Comparison of ENCODE assay signal across 8 mouse cellular contexts in genomic region chr4:144892937-144893272, GRCm38 (mm10). TPM values are rescaled to one million over a fixed set of nuclear protein-coding genes. Genes with fewer than 3 reads are reported as not detected.
A peak's percentile ranks its signal among the peaks of the same experiment; 100 is the strongest.
DNase-seq lines count a peak whose midpoint lies in the region; ATAC-seq and TF ChIP-seq lines count a peak whose summit lies in the region.

No protein-coding gene starts in this region.

- no peak for ATAC-seq in hindbrain, embryonic 15.5 days (ENCODE audit: low FRiP score, low read depth)
- no peak for ATAC-seq in midbrain, embryonic 12.5 days (ENCODE audit: low FRiP score, low read depth)
- ATAC-seq in frontal cortex, adult (ENCODE audit: low TSS enrichment), result no peak

- H3K9ac ChIP-seq in hindbrain, embryonic 15.5 days, result peak overlapping the region; percentile 45
- no peak overlapping the region; the same call in 1 of the 2 replicates for H3K9ac ChIP-seq in midbrain, embryonic 12.5 days (replicated peaks)

- no peaks in the 10 kb centered on the region for H3K36me3 ChIP-seq in kidney, adult 2 months (ENCODE audit: control insufficient read depth, insufficient read depth, low read length)
- no peaks in the 10 kb centered on the region for H3K36me3 ChIP-seq in hindbrain, embryonic 15.5 days
- no peaks in the 10 kb centered on the region for H3K36me3 ChIP-seq in midbrain, embryonic 12.5 days

- peaks cover 38% of the 10 kb centered on the region for H3K4me1 ChIP-seq in kidney, adult 2 months (ENCODE audit: control insufficient read depth, insufficient read depth, low read length)
- peaks cover 11% of the 10 kb centered on the region for H3K4me1 ChIP-seq in brown adipose tissue, adult 24 weeks (ENCODE audit: control insufficient read depth, insufficient read depth, insufficient read length, low read length)
- H3K4me1 ChIP-seq in hindbrain, embryonic 15.5 days (replicated peaks), result peaks cover 36% of the 10 kb centered on the region
- H3K4me1 ChIP-seq in midbrain, embryonic 12.5 days, result peaks cover 22% of the 10 kb centered on the region

- H3K4me3 ChIP-seq in kidney, adult 2 months (ENCODE audit: insufficient read depth, low read depth, low read length), result peak overlapping the region; percentile 83
- peak overlapping the region; percentile 99 for H3K4me3 ChIP-seq in brown adipose tissue, adult 24 weeks (ENCODE audit: insufficient read depth, low read depth, low read length)
- peak overlapping the region; percentile 48 for H3K4me3 ChIP-seq in hindbrain, embryonic 15.5 days
- peak overlapping the region; percentile 42 for H3K4me3 ChIP-seq in midbrain, embryonic 12.5 days

- H3K27me3 ChIP-seq in kidney, adult 2 months (replicated peaks; ENCODE audit: control insufficient read depth, insufficient read depth, low read length), result no peaks in the 10 kb centered on the region
- H3K27me3 ChIP-seq in hindbrain, embryonic 15.5 days, result peaks cover 28% of the 10 kb centered on the region
- peaks cover 45% of the 10 kb centered on the region for H3K27me3 ChIP-seq in midbrain, embryonic 12.5 days

- no peak for TF ChIP-seq POLR2A in kidney, adult 2 months (IDR thresholded peaks at IDR 0.05; ENCODE audit: low read depth, low read length)

- no peak for TF ChIP-seq CTCF in kidney, adult 2 months (conservative IDR thresholded peaks at IDR 0.05; ENCODE audit: insufficient read depth, insufficient read length, low read depth, low read length)

- WGBS in kidney, adult 2 months, result under 1% methylated on average over 12 of the region's 12 CpGs
- under 1% methylated on average over 12 of the region's 12 CpGs for WGBS in hindbrain, embryonic 15.5 days
- WGBS in midbrain, embryonic 12.5 days, result 2% methylated on average over 12 of the region's 12 CpGs

- no peaks in the 10 kb centered on the region for H3K9me3 ChIP-seq in hindbrain, embryonic 15.5 days
- H3K9me3 ChIP-seq in midbrain, embryonic 12.5 days, result no peaks in the 10 kb centered on the region

- peak overlapping the region; percentile 97 for H3K4me2 ChIP-seq in hindbrain, embryonic 15.5 days
- peak overlapping the region; percentile 70 for H3K4me2 ChIP-seq in midbrain, embryonic 12.5 days (replicated peaks)

- no peak for DNase-seq in kidney, adult 2 months
- DNase-seq in kidney, postnatal 14 days, result no peak
- DNase-seq in right cerebral cortex, adult 2 months (ENCODE audit: low spot score in 2 of 2), result no peak
- DNase-seq in layer of hippocampus, adult 8-10 months (ENCODE audit: low spot score in 2 of 2), result no peak

- H3K27ac ChIP-seq in kidney, adult 2 months (ENCODE audit: insufficient read depth, low read depth, low read length), result peak overlapping the region; percentile 99
- H3K27ac ChIP-seq in brown adipose tissue, adult 24 weeks (replicated peaks; ENCODE audit: low read depth, low read length), result peak overlapping the region; percentile 98
- H3K27ac ChIP-seq in hindbrain, embryonic 15.5 days (replicated peaks), result peak overlapping the region; percentile 70
- no peak overlapping the region for H3K27ac ChIP-seq in midbrain, embryonic 12.5 days (replicated peaks)

RNA-seq across cellular contexts. Expression of gene Dhrs3, which starts 0.3 kb away (rescaled TPM):
- polyA plus RNA-seq in kidney, adult 2 months (2012; rRNA removed), result 322 and 340 TPM in 2 replicates
- 167 and 202 TPM in 2 replicates for polyA plus RNA-seq in brown adipose tissue, adult 24 weeks (2012; ENCODE audit: insufficient read depth, insufficient read length, missing spikeins)
- polyA plus RNA-seq in hindbrain, embryonic 15.5 days (2015; fragmentation: Nextera tagmentation; extraction: Ambion mirVana), result 46.5 and 59.9 TPM in 2 replicates
- polyA plus RNA-seq in midbrain, embryonic 12.5 days (2016; fragmentation: Nextera tagmentation; extraction: Ambion mirVana), result 9.8 and 13.6 TPM in 2 replicates
- 10 to 100 TPM; 28.7 to 41.1 (median 35.0) TPM for total RNA-seq in layer of hippocampus, adult 8-10 months (2022)

Comparison
In these comparisons a context has a peak if more than half of its experiments do, and no peak if none do; other contexts are left out.
1. H3K4me3 ChIP-seq: peak in every context shown above with its lines; median percentile 99 in brown adipose tissue, adult 24 weeks; 83 in kidney, adult 2 months; 48 in hindbrain, embryonic 15.5 days; 42 in midbrain, embryonic 12.5 days.